Mouse (Mus musculus) c-Kit-negative CD71-positive TER-119-positive erythroid progenitor cells, embryonic 14.5 days (primary cell): ENCODE data around the gene Bud31.
"Not testable (repeated sequence)": the region's sequence is repeated elsewhere in the genome, so short reads cannot be mapped to it uniquely, and the experiment has no call there.

ENCODE experiments used
- DNase-seq: peaks from one replicate; pipeline ENCODE4 v3.0.0-alpha.2; 2013; ENCODE audit warnings: low read depth, low spot score

The Bud31 gene

DNA sequence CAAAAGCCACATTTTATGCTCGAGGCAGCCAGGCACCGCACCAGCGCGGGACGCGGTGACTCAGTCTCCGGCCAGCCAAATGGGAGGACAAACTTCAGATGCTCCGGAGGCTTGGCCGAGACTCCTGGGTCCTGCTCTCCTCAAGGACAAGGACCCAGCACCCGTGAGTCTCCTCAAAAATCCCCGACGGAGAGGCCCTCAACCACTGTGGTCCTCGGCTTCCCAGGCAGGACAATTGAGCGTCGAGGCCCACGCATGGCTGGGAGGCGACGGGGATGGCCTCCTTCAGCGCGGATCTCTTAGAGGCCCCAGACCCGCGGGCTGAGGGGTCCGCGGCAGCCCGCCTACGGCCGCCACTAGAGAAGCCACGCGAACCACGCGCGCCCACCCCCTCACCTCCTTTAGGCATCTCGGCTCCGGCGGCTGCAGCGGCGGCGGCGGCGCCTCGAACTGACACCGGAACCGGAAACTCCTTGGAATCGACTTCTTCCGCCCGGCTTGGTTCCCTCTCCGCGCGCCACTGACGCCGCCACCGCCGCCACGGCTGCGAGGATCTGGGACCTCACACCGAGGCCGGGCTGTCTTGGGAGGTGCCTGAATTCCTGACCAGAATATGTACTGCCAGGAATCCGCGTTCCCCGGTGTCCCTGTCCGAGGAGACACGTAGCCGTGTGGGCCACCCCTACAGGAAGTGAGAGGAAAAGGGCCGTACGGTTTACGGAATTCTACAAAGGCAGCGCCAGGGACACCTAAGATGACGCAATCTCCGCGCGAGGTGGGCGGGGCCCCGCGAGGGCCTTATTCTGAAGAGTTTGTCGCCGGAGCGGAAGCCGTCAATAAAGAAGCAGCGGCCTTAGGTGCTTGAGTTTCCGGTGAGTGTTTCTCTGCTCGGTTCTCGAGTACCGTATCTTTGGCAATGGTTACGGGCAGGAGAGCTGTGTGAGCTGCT, at the start of gene Bud31, which contains the start of gene Pdap1:
Gene Bud31, plus strand, starts transcription at position 792 of the 949 bp plus-strand sequence.
Gene Pdap1, minus strand, starts transcription at position 668 of the 949 bp plus-strand sequence.
- DNase-seq, result peak; percentile 88

DNA sequence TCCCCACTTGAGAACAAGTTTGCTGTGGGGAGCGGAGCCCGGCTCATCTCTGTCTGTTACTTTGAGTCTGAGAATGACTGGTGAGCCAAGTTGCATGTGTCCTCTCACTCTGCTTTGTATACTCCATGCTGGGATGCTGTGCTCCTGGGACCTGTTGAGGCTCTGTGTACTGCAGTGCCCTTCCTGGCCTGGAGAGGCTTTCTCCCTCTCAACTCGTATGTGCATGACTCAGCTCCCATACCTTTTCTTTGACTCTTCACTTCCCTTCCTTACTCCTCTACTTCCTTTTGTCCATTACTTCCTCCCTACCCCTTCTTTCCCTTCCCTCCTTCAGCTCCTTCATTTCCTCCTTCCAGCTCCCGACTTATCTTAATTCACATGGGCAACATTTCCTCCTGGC, 44.0 kb upstream of the Bud31 start:
- no peak for DNase-seq

DNA sequence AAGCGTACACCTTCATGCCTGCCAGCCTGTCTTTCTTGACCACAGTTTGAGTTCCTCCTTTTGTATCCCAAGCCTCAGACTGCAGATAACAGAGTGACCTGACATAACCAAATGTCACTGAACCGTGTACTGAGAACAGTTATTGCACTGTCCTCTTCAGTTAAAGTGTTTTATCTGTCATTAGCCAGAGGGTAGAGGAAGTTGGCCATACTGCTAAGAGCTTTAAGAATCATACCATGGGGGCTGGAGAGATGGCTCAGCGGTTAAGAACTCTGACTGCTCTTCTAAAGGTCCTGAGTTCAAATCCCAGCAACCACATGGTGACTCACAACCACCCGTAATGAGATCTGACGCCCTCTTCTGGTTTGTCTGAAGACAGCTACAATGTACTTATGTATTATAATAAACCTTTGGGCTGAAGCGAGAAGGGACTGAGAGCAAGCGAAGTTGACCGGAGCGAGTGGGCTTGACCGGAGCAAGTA, 41.8 kb upstream of the Bud31 start:
- no peak for DNase-seq

DNA sequence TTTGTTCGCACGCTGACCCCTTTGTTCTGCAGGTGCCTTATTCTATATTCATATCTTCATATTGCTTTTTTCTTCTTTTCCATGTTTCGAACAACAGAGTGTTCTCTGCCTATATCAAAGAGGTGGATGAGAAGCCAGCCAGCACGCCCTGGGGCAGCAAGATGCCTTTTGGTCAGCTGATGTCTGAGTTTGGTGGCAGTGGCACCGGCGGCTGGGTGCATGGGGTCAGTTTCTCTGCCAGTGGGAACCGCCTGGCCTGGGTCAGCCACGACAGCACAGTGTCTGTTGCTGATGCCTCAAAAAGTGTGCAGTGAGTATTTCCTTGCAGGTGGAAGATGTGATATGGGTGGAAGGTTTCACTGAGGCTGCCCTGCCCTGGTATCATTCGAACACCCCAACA, 39.2 kb upstream of the Bud31 start:
- DNase-seq, result no peak

DNA sequence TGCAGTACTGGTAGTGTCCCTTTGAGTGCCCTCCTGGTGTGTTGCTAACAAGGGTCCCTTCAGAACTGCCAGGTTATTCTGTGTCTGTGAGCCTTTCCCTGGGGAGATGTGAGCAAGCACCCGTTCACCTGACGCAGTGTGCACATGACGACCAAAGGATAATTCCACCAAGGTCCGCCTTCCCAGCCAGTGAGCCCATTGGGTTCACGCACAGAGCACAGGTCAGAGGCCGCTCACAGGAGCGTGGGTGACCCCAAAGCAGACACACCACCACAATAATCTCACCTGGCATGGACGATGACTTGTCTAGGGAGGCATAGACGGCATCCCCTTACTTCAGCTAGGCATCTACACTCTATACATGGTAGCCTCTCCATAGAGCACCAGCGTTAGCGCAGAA, 38.7 kb upstream of the Bud31 start:
- DNase-seq, result not testable (repeated sequence)

DNA sequence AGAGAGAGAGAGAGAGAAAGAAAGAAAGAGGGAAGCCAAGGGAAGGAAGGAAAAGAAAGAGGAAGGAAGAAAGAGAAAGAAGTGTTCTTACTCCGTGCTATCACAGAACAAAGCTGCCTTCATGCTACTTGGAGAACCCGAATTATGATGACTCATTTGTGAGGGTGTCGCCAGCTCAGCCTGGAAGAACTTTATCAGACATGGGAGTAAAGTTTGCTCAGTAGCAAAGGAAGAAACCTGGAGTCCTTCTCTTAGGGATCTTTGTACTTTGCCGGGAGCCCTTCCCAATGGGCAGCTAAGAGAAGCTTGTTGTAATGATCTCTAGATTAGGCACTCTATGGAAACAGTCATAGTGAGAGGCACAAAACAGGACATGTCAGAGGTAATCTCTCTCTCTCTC, 37.5 kb upstream of the Bud31 start:
- DNase-seq, result no peak

DNA sequence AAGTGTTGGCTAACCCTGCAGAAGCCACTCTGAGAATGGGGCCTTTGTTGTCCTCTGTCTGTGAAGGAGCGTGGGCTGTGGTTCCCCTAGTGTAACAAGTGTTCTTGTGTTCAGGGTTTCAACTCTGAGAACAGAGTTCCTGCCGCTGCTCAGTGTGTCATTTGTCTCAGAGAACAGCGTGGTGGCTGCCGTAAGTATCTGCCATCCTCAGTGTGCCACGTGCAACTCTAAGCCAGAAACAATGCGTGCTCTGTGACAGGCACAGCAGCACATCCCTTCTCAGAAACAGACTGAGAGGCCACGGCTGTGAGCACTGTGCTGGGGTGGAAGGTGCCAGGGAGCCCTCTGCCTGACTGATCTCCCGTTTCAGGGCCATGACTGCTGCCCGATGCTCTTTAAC, 35.8 kb upstream of the Bud31 start:
- no peak for DNase-seq

DNA sequence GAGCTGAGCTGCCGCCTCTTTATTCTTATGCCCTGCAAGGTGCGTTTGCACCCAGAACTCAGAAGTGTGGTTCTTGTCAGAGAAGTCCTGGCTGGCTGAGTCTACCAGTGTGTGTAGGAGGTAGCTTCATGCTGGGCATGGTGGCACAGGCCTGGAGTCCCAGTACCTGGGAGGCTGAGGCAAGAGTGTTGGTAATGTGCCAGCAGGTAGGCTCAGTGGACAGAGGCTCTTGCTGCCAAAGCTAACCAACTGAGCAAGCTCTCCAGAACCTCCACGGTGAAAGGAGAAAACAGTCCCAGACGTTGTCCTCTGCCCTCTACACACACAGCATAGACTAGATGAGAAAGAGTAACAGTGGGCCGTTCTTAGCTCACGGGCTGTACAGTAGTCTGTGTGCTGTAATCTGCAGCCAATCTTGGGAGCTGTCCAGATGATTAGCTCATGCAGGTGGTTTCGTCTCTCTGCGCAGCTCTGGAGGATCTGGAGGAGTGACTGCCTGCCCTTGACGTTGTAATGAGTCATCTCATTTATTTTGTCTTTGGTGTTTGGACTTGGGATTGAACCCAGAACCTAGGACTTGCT, 34.4 kb upstream of the Bud31 start:
- DNase-seq, result no peak

DNA sequence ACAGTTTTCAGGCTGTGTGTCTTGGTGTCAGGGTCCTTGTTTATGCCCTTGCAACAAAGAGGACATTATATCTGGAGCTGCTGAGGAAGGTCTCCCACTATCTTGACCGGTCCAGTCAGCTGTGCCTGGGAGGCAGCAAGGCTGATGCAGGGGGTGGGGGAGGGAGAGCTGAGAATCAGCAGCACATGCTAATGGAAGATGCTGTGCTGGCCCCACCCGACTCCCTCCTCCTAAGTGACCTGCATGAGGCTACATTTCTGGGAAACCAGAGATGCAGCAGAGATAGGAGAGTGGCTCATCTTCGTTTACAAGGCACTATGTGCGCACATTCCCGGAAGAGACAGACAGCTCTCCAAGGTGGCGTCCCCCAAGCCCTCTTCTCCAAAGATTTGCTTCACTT, 29.8 kb upstream of the Bud31 start:
- no peak for DNase-seq

DNA sequence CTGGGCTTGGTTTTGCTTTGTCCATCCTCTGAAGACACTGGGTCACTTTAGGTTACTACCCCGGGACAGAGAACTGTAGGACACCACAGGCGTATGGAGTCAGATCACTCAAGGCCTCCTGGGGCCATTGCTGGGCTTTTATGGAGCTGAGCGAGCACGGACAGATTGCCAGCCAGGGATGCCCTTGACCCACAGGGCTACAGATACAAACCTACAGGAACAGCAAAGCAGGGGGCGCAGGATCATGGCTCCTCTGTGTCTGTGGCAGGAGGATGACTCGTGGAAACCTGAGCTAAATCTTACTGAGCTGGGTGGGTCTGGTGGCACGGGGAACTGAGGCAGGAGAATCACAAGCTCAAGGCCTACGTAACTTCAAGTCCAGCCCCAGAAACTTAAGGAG, 27.6 kb upstream of the Bud31 start:
- DNase-seq, result no peak

DNA sequence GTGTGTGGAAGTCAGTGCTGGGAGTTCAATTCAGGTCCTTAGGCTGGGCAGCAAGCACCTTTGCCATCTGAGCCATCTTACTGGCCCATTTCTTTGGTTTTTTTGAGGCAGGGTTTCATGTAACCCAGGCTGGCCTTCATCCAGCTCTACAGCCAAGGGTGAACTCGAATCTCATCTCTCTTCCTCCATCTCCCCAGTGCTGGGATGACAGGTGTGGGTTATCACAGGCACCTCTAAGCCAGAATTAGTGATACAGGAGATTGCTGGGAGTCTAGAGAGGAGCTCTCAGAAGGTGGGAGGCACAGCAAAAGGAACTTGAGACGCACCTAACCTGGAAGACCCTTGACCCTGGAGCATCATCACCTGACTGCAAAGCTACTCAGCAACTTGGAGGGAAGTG, 26.7 kb upstream of the Bud31 start:
- DNase-seq, result no peak

DNA sequence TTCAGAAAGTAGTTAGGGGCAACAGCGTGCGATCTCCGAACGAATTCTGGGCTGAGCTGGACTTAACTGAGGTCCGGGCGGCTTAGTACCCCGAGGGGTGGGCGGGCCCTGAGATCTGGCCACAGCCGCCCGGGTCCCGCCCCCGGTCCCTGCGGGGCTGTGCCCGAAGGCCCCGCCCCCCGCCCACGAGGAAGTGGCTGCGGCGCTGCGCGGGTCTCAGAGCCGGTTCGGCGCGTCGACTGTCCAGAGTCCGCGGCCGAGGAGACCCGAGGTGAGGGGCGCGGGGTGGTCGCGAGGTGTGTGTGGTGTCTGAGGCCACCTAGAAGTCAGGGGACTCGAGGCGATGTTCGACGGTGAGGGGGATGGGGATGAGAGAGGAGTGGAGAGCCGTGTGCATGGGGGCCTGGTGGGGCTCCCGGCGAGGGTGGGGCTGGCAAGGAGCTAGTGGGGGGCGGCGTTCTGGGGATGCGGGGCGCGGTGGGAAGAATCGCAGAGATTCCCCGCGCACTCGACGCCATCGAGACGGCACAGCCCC, 26.0 kb upstream of the Bud31 start, which contains the start of gene Arpc1b:
Gene Arpc1b, plus strand, starts transcription at position 145 of the 535 bp plus-strand sequence.
- DNase-seq, result no peak

DNA sequence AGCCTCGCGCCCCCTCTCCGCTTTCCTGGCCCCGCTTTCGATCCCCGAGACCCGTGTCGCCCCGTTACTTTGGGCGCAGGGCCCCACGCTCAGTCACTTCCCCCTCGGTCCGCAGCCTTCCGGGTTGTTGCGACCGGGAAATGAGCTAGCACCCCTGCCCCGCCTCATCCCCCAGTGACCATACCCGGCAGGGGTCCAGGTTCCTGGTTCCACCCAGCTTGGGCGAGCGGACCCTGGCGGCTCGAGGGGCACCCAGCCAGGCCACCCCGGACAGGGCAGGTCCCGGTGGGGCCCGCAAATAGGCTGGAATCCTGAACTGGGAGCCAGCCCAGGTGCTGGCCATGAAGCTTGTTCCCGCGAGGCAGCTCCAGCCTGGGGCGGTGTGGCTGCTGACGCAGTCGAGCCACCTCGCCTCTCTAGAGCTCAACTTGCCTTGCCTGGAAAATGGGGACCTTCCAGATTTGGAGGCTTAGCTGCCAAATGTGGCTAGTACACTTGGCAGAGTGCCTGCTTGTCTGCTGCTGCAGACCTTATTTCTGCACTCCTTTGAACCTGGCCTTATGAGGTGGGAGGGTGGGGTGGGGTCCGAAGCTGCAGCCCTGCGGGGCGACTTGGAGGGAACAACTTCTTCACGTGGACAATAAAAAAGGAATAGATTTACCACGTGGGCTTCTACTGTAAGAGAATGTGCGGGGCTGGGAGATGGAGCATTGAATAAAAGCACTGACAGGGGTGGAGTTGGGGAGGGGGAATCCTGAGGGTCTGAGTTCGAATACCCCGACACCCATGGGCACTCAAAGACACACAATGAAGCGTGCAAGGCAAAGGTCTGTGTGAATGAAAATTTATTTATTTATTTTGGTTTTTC, 25.3 kb upstream of the Bud31 start:
- DNase-seq, result no peak

DNA sequence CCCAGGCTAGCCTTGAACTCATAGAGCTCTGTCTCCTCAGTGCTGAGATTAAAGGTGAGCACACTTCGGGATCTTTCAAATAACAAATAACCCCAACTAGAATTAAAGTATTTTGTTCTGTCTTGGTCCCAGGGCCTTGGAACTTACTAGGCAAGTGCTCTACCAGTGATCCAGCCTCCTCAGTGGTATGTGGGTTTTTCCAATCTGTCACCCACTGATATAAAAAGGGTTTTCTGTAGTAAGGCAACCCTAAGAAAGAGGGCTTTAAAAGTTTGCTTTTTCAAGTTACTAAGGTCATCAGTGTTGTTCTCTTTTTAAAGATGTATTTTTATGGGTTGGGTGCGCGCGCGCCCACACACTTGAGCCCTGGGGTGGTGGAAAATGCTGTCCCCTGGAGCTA, 24.4 kb upstream of the Bud31 start:
- DNase-seq, result no peak

DNA sequence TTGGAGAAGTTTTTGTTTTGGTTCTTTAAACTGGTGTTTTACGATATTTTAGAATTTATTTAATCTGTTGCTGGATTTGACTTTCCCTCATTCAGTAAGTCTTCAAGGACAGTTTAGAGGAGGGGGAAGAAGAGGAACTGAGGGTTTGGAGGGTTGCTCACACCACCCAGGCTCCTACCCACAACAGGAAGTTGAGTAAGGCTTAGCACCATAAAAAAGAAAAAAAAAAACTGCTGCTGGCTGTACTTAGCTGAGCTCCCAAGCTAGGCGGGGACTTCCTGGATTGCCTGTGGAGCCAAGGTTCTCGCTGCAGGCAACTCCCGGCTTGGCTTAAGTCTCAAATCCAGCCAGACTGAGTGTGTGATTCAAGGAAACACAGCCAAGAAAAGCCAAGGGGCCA, 23.8 kb upstream of the Bud31 start:
- no peak for DNase-seq

DNA sequence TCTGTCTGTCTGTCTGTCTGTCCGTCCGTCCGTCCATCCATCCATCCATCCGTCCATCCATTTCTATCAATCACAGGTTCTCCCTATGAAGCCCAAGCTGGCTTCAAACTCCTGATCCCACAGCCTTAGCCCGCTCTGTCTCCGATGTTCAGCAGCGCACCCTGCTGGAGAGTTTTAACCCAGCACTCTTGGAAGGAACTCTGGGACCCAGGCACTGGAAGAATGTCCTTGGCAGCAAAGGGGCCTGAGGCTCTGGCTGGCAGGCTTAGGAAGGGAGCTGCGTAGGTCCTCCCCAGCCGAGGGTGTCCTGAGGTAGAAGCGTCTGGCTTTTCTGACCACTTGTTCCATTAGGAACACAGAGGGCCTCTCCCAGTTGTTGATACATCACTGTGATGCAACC, 23.2 kb upstream of the Bud31 start:
- DNase-seq, result no peak

DNA sequence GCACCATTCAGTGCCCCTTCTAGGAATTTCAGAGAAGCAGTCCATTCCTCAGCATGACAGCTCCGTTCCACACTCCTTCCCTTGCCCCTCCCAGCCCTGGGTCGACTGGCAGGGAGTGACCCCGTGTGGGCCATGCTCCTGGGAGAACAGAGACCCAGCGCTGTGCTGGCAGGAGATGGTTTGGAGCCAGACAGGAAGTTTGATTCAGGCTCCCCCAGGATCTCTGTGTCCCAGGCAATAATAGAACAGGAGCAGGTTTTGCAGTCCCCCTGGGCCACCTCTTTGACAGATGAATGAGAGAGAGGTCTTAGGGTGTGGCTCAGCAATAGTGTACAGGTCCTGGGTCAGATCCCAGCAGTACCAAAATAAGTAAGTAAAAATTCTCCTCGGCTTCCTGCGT, 22.2 kb upstream of the Bud31 start:
- DNase-seq, result no peak

DNA sequence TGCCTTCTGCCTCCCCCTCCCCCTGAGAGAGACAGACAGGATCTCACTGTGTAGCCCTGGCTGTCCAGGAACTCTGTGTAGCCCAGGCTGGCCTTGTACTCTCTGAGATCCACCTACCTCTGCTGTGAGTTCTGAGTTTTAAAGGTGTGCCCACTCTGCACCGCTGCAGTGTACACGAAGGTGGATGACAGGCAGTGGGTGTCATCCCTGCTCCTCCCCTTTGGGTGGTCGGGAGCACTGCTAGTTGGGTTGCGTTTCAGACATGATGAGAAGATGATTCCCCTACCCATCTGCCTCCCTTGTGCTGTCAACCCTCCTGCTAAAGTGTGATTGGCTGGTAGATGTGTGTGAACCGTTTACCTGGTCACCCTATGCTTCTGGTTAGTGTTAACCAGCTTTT, 21.7 kb upstream of the Bud31 start:
- no peak for DNase-seq

DNA sequence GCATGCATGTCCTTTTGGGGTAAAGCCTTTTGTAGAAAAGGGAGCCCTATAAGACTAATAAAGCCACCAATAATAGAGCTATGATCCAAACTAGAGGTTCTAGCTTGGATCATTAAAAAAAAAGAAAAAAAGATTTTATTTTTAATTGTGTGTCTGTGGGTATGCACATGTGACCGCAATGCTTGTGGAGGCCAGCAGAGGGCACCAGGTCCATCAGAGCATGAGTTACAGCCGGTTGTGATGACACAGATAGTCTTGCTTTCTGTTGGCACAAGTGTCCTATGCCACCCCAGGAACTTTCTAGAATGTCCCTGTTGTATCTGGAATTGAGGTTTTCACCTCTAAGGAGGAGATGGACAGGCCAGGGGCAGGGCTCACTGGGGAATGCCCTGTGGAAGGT, 20.8 kb upstream of the Bud31 start:
- no peak for DNase-seq

DNA sequence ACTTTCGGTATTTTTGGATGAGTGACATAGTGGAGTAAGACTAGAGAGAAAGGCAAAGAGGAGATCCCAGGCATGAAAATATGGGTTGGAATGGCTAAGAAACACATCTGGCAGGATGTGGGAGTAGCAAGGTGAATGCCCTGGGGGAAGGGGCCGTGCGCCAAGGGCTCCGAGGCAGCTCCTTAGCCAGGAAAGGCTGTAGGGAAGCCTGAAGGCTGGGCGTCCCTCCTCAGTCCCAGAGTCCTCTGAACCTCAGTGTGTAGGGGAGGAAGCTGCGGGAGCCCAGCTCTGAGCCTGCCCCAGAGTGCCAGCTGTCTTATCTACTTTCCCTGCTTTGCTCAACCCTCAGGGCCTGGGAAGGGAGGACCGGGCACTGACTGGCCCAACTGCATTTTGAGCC, 19.2 kb upstream of the Bud31 start:
- DNase-seq, result no peak

DNA sequence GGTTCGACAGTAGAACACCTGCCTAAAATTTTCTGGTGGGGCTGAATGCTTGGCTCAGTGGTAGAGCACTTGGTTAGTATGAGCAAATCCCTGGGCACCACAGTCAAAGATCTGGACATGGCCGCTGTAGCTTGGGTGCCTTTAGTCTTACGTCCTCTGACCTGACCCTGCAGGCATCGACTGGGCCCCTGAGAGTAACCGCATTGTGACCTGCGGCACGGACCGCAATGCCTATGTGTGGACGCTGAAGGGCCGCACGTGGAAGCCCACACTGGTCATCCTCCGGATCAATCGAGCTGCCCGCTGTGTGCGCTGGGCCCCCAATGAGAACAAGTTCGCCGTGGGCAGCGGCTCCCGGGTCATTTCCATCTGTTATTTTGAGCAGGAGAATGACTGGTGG, 16.8 kb upstream of the Bud31 start:
- no peak for DNase-seq

DNA sequence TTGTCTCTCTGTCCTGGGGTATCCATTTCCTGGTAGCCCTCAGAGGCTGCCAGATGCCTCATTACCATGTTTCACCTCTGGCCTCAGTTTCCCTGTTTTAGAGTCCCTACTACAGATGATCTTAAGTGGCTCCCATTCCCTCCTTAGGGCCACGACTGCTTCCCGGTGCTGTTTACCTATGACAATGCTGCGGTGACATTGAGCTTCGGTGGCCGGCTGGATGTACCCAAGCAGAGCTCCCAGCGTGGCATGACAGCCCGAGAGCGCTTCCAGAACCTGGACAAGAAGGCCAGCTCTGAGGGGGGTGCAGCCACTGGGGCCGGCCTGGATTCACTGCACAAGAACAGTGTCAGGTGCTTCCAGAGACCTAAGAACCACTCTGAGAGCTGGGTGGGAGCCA, 13.6 kb upstream of the Bud31 start:
- no peak for DNase-seq
